Mouse (Mus musculus) 3T3-L1 (cell line): ENCODE data around the gene Eps8l1.
"Not testable (repeated sequence)": the region's sequence is repeated elsewhere in the genome, so short reads cannot be mapped to it uniquely, and the experiment has no call there.

Experiments
- DNase-seq: peaks from one replicate; pipeline ENCODE4 v3.0.0-alpha.2; 2015; ENCODE audit warnings: low read depth, low spot score

Gene Eps8l1

GRCm38 (mm10) chr7:4460576-4461434 lies at the start of gene Eps8l1:
Gene Eps8l1, plus strand, starts transcription at chr7:4460674.
- DNase-seq, result no peak

DNA sequence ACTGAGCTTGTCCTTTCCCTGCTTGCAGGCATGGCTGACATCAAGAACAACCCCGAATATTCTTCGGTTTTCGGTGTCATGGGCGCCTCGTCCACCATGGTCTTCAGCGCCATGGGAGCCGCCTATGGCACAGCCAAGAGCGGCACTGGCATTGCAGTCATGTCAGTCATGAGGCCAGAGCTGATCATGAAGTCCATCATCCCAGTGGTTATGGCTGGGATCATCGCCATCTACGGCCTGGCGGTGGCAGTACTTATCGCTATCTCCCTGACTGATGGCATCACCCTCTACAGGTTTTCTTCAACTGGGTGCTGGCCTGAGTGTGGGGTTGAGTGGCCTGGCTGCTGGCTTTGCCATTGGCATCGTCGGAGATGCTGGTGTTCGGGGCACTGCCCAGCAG lies 48.1 kb upstream of the Eps8l1 start:
- not testable (repeated sequence) for DNase-seq

GRCm38 (mm10) chr7:4419681-4420080 lies 40.8 kb upstream of the Eps8l1 start:
- no peak for DNase-seq

DNA sequence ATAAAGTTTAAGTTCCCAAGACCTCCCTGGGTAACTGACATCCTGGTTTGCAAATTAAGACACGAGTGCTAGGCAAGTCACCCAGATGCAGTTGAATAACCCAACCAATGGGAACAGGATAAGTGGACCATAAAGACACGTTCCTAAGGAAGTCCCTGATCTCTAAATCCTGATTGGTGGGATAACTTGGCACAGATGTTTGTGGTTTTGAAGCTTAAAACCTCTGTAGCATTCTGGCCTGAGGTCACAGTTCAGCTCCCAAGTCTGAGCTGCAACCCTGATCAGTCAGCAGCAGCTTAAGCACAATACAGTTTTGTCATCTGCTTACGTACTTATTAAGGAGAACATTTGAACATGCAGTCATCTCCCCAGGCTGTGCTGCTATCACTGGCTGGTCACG lies 40.2 kb upstream of the Eps8l1 start:
- DNase-seq, result peak; percentile 17

DNA sequence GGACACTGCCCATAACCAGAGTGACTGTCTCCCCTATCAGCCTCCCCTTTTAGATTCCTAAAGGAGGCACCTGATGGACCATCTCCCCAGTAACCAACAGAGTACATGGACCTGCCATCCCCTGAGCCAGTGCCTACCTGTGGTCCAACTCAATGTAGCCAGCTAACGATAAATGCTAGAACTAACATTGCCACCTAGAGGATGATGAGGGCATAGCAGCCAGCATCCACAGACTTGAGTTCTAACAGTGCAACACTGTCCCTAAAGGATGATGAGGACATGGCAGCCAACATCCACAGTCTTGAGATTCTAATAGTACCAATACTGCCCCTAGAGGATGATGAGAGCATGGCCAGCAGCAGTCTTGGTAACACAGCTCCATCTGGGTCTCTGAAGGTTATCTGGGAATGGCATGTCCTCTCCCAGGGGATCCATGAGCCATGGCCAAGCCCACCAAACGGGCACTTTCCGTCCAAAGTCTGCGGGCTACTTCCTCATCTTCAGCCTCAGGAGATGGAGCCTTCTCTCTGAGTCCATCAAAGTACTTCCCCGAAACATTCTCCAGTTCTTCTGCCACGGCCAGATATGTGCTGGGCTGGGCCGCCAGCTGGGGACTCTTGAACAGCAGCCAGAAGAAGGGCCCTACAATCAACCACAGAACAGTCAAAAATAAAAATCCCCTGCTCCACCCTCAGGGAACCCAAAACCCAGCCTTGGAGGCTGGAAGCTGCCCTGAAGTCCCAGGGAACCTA lies 33.1 kb upstream of the Eps8l1 start:
- DNase-seq, result peak; percentile 96

GRCm38 (mm10) chr7:4430246-4430844 lies 30.1 kb upstream of the Eps8l1 start:
- DNase-seq, result no peak

- peak; percentile 78 for DNase-seq
Measured at GRCm38 (mm10) chr7:4431548-4431947, 28.9 kb upstream of the Eps8l1 start.

DNA sequence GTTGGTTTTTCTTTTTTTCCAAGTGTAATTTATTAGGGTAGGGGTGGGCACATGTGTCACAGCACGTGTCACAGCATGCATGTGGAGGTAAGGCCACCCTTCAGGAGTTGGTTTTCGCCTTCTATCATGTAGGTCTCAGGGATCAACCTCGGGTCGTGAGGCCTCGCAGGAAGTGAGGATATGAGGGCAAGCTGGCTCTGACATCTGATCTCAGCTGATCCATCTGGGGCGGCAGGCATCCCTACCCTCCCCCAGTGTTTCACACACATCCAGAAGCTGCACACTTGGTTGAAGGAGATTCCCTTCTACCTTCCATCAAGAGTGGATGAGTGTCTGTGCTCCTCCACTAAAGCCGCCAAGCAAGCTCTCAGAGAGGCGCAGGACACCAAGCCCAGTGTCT lies 28.4 kb upstream of the Eps8l1 start:
- DNase-seq, result no peak

GRCm38 (mm10) chr7:4437721-4438120 lies 22.8 kb upstream of the Eps8l1 start:
- DNase-seq, result no peak

DNA sequence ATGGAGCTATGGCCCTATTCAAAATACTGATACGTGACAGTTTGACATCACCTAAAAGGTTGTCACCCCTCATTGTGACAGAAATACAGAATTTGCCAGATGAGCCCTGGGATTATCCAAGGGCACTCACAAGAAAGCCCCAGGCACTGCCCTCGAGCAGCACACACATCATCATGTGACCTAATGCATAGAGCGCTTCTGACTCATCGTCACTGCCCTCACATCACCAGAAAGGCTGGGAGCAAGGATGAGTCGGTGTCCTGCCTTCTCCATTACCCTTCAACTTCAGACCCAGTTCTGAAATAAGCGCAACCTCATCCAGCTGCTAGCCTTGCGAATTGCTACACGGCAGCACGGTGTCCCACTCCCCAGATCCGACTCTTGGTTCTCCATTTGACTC lies 19.9 kb upstream of the Eps8l1 start:
- peak; percentile 85 for DNase-seq

DNA sequence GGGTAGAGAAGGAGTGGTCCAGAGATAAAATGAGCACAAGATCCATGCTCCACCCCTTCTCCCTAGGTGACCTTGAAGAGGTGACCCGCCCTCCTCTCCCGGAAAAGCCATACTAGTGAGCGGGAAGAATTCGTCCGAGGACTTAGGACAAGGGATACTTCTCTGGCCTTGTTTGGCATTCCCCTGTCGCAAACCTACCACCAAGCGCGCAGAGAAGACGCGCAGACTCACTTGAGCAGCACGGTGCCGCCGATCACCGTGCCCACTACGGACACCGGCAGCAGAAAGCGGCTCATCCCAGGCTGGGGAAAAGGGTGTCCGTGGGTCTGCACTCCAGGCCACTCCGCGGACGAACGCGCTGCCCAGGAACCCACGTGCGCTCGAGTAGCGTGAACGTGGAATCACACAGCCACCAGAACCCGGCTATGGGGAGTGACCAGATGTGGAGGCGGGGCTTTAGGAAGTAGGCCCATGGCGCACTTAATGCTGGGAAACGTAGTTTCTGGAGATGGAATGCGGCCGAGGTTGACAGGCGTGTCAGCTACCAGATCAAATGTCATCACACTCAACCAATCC lies 15.2 kb upstream of the Eps8l1 start, which contains the start of gene Rdh13:
Gene Rdh13, minus strand, starts transcription at position 434 of the 576 bp plus-strand sequence.
- DNase-seq, result peak; percentile 94

- no peak for DNase-seq
Measured at GRCm38 (mm10) chr7:4447138-4447537, 13.3 kb upstream of the Eps8l1 start.

- DNase-seq, result no peak
Measured at GRCm38 (mm10) chr7:4448439-4448838, 12.0 kb upstream of the Eps8l1 start.

DNA sequence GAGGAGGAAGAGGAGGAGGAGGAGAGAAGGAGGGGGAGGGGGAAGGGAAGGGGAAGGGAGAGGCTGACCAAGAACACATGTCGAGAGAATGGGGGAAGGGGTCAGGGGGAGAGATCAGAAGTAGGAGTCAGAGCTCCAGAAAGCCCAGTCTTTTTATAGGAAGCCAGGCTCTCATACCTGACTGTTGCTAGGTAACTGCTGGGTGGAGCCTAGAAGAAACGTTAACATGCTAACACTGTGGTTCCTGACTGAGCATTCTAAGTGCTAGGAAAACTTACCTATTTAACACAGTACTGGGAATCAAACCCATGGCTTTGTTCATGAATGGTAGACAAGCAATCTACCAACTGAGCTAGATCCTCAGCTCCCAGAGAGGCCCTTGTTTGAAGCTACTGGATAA lies 11.3 kb upstream of the Eps8l1 start:
- no peak for DNase-seq

- no peak for DNase-seq
Measured at GRCm38 (mm10) chr7:4452644-4453043, 7.8 kb upstream of the Eps8l1 start.

- DNase-seq, result no peak
Measured at GRCm38 (mm10) chr7:4464194-4464824, 3.8 kb downstream of the Eps8l1 start.

DNA sequence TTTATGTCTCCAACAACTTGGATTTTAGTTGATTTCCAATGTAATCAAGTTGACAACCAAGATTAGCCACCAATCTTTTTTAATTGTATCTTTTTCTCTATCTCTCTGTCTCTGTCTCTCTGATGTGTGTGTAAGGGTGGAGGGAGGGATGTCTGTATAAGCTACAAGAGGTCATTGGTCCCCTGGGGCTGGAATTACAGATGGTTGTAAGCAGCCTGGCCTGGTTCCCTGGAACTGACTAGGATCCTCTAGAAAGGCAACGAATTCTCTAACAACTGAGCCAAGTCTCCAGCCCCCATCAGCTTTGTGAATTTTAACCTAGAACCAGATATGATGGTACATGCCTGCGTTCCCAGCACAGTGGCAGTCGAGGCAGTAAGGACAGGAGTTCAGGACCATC lies 7.3 kb downstream of the Eps8l1 start:
- DNase-seq, result no peak

- no peak for DNase-seq
Measured at GRCm38 (mm10) chr7:4470275-4471178, 10.1 kb downstream of the Eps8l1 start.

GRCm38 (mm10) chr7:4471179-4471555 lies 10.7 kb downstream of the Eps8l1 start:
- DNase-seq, result peak; percentile 53

DNA sequence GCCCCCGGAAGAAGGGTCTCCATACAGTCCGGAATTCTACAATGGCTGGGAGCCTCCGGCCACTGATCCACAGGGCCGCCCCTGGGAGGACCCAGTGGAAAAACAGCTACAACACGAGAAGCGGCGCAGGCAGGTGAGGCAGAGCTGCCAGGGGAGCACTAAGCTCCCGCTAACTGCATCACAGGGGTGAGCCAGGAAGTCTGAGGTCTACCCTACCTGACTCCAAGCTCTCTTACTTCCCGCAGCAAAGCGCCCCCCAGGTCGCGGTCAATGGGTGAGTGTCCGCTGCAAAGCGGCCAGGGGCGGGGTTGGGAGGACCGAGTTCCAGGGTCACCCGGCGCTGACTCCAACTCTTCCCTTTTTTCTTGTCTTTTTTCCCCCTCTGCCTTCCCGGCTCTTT lies 13.5 kb downstream of the Eps8l1 start:
- DNase-seq, result no peak
